Mouse (Mus musculus) midbrain, embryonic 15.5 days (tissue): Measurements from ENCODE around the gene Efnb3. TPM values are rescaled to one million over a fixed set of nuclear protein-coding genes. Genes with fewer than 3 reads are reported as not detected.

Experiments
- ATAC-seq: fragments of 200-750 bp; cut with Nextera tagmentation; replicated peaks from 2 replicates; pipeline ENCODE4 v1.8.0; 2017; ENCODE audit warnings: moderate TSS enrichment
- H3K27ac ChIP-seq: fragments of 300-500 bp; sonication (generic); 2 replicates; pipeline ENCODE4 v1.5.1; 2015; ENCODE audit warnings: mild to moderate bottlenecking, inconsistent platforms
- H3K27me3 ChIP-seq: fragments of 300-500 bp; sonication (generic); replicated peaks from 2 replicates; pipeline ENCODE4 v1.6.1; 2015; ENCODE audit warnings: inconsistent platforms
- H3K36me3 ChIP-seq: fragments of 300-500 bp; sonication (generic); replicated peaks from 2 replicates; pipeline ENCODE4 v1.6.1; 2015; ENCODE audit warnings: inconsistent platforms
- H3K4me1 ChIP-seq: fragments of 300-500 bp; sonication (generic); 2 replicates; pipeline ENCODE4 v1.6.1; 2015; ENCODE audit warnings: inconsistent platforms
- H3K4me2 ChIP-seq: fragments of 300-500 bp; sonication (generic); 2 replicates; pipeline ENCODE4 v1.6.1; 2015; ENCODE audit warnings: inconsistent platforms, mild to moderate bottlenecking, moderate library complexity
- H3K4me3 ChIP-seq: fragments of 300-500 bp; sonication (generic); 2 replicates; pipeline ENCODE4 v1.5.1; 2015; ENCODE audit warnings: mild to moderate bottlenecking, inconsistent platforms
- H3K9ac ChIP-seq: fragments of 300-500 bp; sonication (generic); 2 replicates; pipeline ENCODE4 v1.6.1; 2015; ENCODE audit warnings: mild to moderate bottlenecking, inconsistent platforms
- H3K9me3 ChIP-seq: fragments of 300-500 bp; sonication (generic); 2 replicates; pipeline ENCODE4 v1.6.1; 2016; ENCODE audit warnings: inconsistent platforms
- WGBS: fragments of 180-500 bp; shearing (Covaris S2); methylation state at CpG from one replicate; pipeline ENCODE4 v1.1.7; 2015; ENCODE audit warnings: mixed read lengths; 5-methylcytosine and 5-hydroxymethylcytosine counted together
- polyA plus RNA-seq: library from polyadenylated mRNA; unstranded; fragments of >200 nt; fragmentation: Nextera tagmentation; extraction: Ambion mirVana; gene quantifications from 2 replicates; pipeline ENCODE4 v1.2.1, GENCODE M21; 2015

The Efnb3 gene
- polyA plus RNA-seq, 1 experiment from 2014 or later = 178 TPM

GRCm38 (mm10) chr11:69581147-69581688 is 21.2 kb upstream of the Efnb3 start:
- Histone ChIP-seq H3K4me2 (peak overlapping the region; percentile 85), H3K9me3 (no peaks in the 10 kb centered on the region), H3K9ac (peak overlapping the region; percentile 68), H3K27ac (peak overlapping the region; percentile 93), H3K27me3 (no peaks in the 10 kb centered on the region), H3K4me1 (peaks cover 41% of the 10 kb centered on the region), H3K36me3 (no peaks in the 10 kb centered on the region), H3K4me3 (peak overlapping the region; percentile 86)
- WGBS = 0% methylated on average over 36 of the region's 36 CpGs
- peak; percentile 84 for ATAC-seq

GRCm38 (mm10) chr11:69580572-69581146 is 20.7 kb upstream of the Efnb3 start:
- peaks cover 45% of the 10 kb centered on the region for H3K4me1 ChIP-seq
- peak overlapping the region; percentile 86 for H3K4me3 ChIP-seq
- H3K36me3 ChIP-seq = no peaks in the 10 kb centered on the region
- ATAC-seq = peak; percentile 16
- no peaks in the 10 kb centered on the region for H3K27me3 ChIP-seq
- peak overlapping the region; percentile 68 for H3K9ac ChIP-seq
- H3K9me3 ChIP-seq = no peaks in the 10 kb centered on the region
- H3K4me2 ChIP-seq = peak overlapping the region; percentile 85
- H3K27ac ChIP-seq = peak overlapping the region; percentile 93
- under 1% methylated on average over 25 of the region's 25 CpGs for WGBS

- peak within 1 kb of the TSS; percentile 69 for H3K9ac ChIP-seq
- ATAC-seq = peak; percentile 67
- peak within 1 kb of the TSS; percentile 93 for H3K27ac ChIP-seq
- peaks cover 51% of the 10 kb centered on the region for H3K4me1 ChIP-seq
- H3K4me2 ChIP-seq = peak within 1 kb of the TSS; percentile 85
- H3K27me3 ChIP-seq = no peaks in the 10 kb centered on the region
- peak within 1 kb of the TSS; percentile 86 for H3K4me3 ChIP-seq
- WGBS = under 1% methylated on average over 13 of the region's 13 CpGs
- no peaks in the 10 kb centered on the region for H3K9me3 ChIP-seq
- no peaks in the 10 kb centered on the region for H3K36me3 ChIP-seq
Measured at GRCm38 (mm10) chr11:69580091-69580514, 20.1 kb upstream of the Efnb3 start, which contains the start of the genes Wrap53 and Trp53. TSS of gene Wrap53 (minus strand) at chr11:69580255. TSS of gene Trp53 (plus strand) at chr11:69580359.

- H3K9me3 ChIP-seq = no peaks in the 10 kb centered on the region
- no peaks in the 10 kb centered on the region for H3K27me3 ChIP-seq
- peak overlapping the region; percentile 93 for H3K27ac ChIP-seq
- peak overlapping the region; percentile 69 for H3K9ac ChIP-seq
- peak overlapping the region; percentile 86 for H3K4me3 ChIP-seq
- H3K4me1 ChIP-seq = peaks cover 58% of the 10 kb centered on the region
- peak; percentile 90 for ATAC-seq
- no peaks in the 10 kb centered on the region for H3K36me3 ChIP-seq
- WGBS = under 1% methylated on average over 39 of the region's 39 CpGs
- peak overlapping the region; percentile 85 for H3K4me2 ChIP-seq
Measured at GRCm38 (mm10) chr11:69579128-69580017, 19.4 kb upstream of the Efnb3 start.

- Histone ChIP-seq H3K4me2 (peak overlapping the region; percentile 85), H3K4me3 (peak overlapping the region; percentile 86), H3K4me1 (peaks cover 58% of the 10 kb centered on the region), H3K27me3 (no peaks in the 10 kb centered on the region), H3K9ac (peak overlapping the region; percentile 69), H3K36me3 (no peaks in the 10 kb centered on the region), H3K27ac (no peak overlapping the region), H3K9me3 (no peaks in the 10 kb centered on the region)
- ATAC-seq = no peak
- 16% methylated on average over 15 of the region's 15 CpGs for WGBS
Measured at GRCm38 (mm10) chr11:69578301-69578700, 18.3 kb upstream of the Efnb3 start.

- WGBS = 77% methylated on average over 5 of the region's 5 CpGs
- Histone ChIP-seq H3K36me3 (no peaks in the 10 kb centered on the region), H3K4me2 (no peak overlapping the region), H3K4me3 (no peak overlapping the region), H3K9ac (no peak overlapping the region), H3K4me1 (peaks cover 46% of the 10 kb centered on the region), H3K9me3 (no peaks in the 10 kb centered on the region), H3K27ac (no peak overlapping the region), H3K27me3 (no peaks in the 10 kb centered on the region)
- no peak for ATAC-seq
Measured at GRCm38 (mm10) chr11:69576307-69576706, 16.3 kb upstream of the Efnb3 start.

- Histone ChIP-seq H3K4me1 (peaks cover 46% of the 10 kb centered on the region), H3K27me3 (no peaks in the 10 kb centered on the region), H3K36me3 (no peaks in the 10 kb centered on the region; the same call in 1 of the 2 replicates), H3K4me3 (no peak overlapping the region), H3K27ac (no peak overlapping the region), H3K9me3 (no peaks in the 10 kb centered on the region), H3K4me2 (no peak overlapping the region), H3K9ac (no peak overlapping the region)
- ATAC-seq = no peak
- 50% methylated on average over 3 of the region's 3 CpGs for WGBS
Measured at GRCm38 (mm10) chr11:69575220-69575619, 15.2 kb upstream of the Efnb3 start.

GRCm38 (mm10) chr11:69565131-69565530 is 5.1 kb upstream of the Efnb3 start:
- 0 out of 2 replicates have a peak, but pooled peaks cover 7% of the 10 kb centered on the region for H3K36me3 ChIP-seq
- H3K4me3 ChIP-seq = no peak overlapping the region
- no peaks in the 10 kb centered on the region for H3K9me3 ChIP-seq
- no peak for ATAC-seq
- no peak overlapping the region for H3K4me2 ChIP-seq
- 81% methylated on average over 8 of the region's 8 CpGs for WGBS
- no peaks in the 10 kb centered on the region for H3K27me3 ChIP-seq
- H3K9ac ChIP-seq = no peak overlapping the region
- H3K4me1 ChIP-seq = peaks cover 22% of the 10 kb centered on the region
- no peak overlapping the region for H3K27ac ChIP-seq

GRCm38 (mm10) chr11:69564391-69564790 is 4.4 kb upstream of the Efnb3 start:
- Histone ChIP-seq H3K9ac (no peak overlapping the region), H3K4me1 (peaks cover 22% of the 10 kb centered on the region), H3K27me3 (no peaks in the 10 kb centered on the region), H3K9me3 (no peaks in the 10 kb centered on the region), H3K36me3 (0 out of 2 replicates have a peak, but pooled peaks cover 4% of the 10 kb centered on the region), H3K27ac (no peak overlapping the region), H3K4me3 (no peak overlapping the region), H3K4me2 (no peak overlapping the region)
- ATAC-seq = no peak
- 44% methylated on average over 3 of the region's 3 CpGs for WGBS

GRCm38 (mm10) chr11:69563373-69563772 is 3.4 kb upstream of the Efnb3 start:
- Histone ChIP-seq H3K4me1 (peaks cover 32% of the 10 kb centered on the region), H3K27ac (no peak overlapping the region), H3K9ac (no peak overlapping the region), H3K4me2 (no peak overlapping the region), H3K36me3 (0 out of 2 replicates have a peak, but pooled peaks cover 4% of the 10 kb centered on the region), H3K9me3 (no peaks in the 10 kb centered on the region), H3K27me3 (no peaks in the 10 kb centered on the region), H3K4me3 (no peak overlapping the region)
- 88% methylated on average over 13 of the region's 13 CpGs for WGBS
- no peak for ATAC-seq

- H3K4me3 ChIP-seq = peak overlapping the region; percentile 74
- no peaks in the 10 kb centered on the region for H3K9me3 ChIP-seq
- H3K27ac ChIP-seq = peak overlapping the region; percentile 84
- peak; percentile 73 for ATAC-seq
- 12% methylated on average over 16 of the region's 16 CpGs for WGBS
- peaks cover 54% of the 10 kb centered on the region for H3K4me1 ChIP-seq
- H3K27me3 ChIP-seq = no peaks in the 10 kb centered on the region
- peak overlapping the region; percentile 92 for H3K4me2 ChIP-seq
- H3K36me3 ChIP-seq = peaks cover 4% of the 10 kb centered on the region; the same call in 1 of the 2 replicates
- H3K9ac ChIP-seq = peak overlapping the region; percentile 90; the same call in 1 of the 2 replicates
Measured at GRCm38 (mm10) chr11:69560896-69561854, 1.2 kb upstream of the Efnb3 start.
